Mouse (Mus musculus) cortical plate, adult 2 months (tissue): ENCODE measurements around the gene Wiz. TPM values are rescaled to one million over a fixed set of nuclear protein-coding genes. Genes with fewer than 3 reads are reported as not detected.

Experiments used
- H3K27ac ChIP-seq: fragments of 200-500 bp; 2 replicates; pipeline ENCODE4 v1.5.1; 2012; ENCODE audit warnings: low read length, control low read depth, inconsistent platforms; ENCODE audit not compliant: insufficient read depth
- H3K4me1 ChIP-seq: fragments of 200-500 bp; 2 replicates; pipeline ENCODE4 v1.6.1; 2011; ENCODE audit warnings: low read length; ENCODE audit not compliant: control insufficient read depth, insufficient read depth
- H3K4me3 ChIP-seq: fragments of 200-500 bp; 2 replicates; pipeline ENCODE4 v1.5.1; 2011; ENCODE audit warnings: mild to moderate bottlenecking, low read length, control low read depth; ENCODE audit not compliant: insufficient read depth
- CTCF ChIP-seq: fragments of 200-500 bp; IDR thresholded peaks from 2 replicates; pipeline ENCODE4 v1.5.1; 2011; ENCODE audit warnings: mild to moderate bottlenecking, control low read depth, low read length; ENCODE audit not compliant: insufficient read depth; ENCODE audit errors: extremely low read depth
- POLR2A ChIP-seq: fragments of 200-500 bp; IDR thresholded peaks from 2 replicates; pipeline ENCODE4 v1.6.1; 2011; ENCODE audit warnings: mild to moderate bottlenecking, low read length, control low read depth; ENCODE audit not compliant: insufficient read depth; ENCODE audit errors: extremely low read depth
- polyA plus RNA-seq: library from polyadenylated mRNA; depleted of rRNA; stranded (reverse); fragments of >200 nt; gene quantifications from 2 replicates; pipeline ENCODE4 v1.2.3, GENCODE M21; 2012

The Wiz gene
- polyA plus RNA-seq, 1 experiment: 36.9 TPM

DNA sequence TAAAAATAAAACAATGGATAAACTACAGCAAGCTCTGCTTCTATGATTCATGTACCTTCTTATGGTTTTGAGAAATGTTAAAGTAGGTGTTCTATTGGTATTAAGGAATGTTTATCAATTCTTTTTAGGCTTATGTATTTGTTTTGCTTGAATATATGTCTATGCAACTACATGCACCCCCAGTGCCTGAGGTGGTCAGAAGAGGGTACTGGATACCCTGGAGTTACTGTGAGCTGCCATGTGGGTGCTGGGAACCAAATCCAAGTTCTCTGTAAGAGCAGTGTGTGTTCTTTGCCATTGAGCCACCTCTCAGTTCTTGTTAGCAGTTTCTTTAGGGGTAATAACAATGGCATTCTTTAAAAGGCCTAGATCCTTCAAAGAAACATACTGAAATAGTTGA, 37.5 kb downstream of the Wiz start:
- Histone ChIP-seq H3K27ac (no peak overlapping the region), H3K4me3 (no peak overlapping the region), H3K4me1 (peaks cover 4% of the 10 kb centered on the region; the same call in 1 of the 2 replicates)
- no peak for TF ChIP-seq POLR2A
- TF ChIP-seq CTCF: no peak

DNA sequence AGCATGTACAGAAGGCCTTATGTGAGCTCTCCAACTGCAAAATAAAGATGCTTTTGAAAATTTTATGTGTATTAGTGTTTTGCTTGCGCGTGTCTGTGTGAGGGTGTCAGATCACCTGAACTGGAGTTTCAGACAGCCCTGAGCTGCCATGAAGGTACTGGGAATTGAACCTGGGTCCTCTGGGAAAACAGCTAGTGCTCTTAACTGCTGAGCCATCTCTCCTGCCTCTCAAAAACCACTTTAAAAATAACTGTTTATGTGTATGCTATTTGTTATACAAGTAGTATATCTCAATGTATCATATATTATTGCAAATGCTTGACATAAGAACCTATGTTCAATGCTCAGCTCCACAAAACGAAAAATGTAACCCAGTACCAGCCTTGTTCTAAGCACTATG, 38.0 kb downstream of the Wiz start:
- no peak for TF ChIP-seq CTCF
- no peak for TF ChIP-seq POLR2A
- H3K4me3 ChIP-seq: no peak overlapping the region
- H3K27ac ChIP-seq: no peak overlapping the region
- peaks cover 4% of the 10 kb centered on the region; the same call in 1 of the 2 replicates for H3K4me1 ChIP-seq

DNA sequence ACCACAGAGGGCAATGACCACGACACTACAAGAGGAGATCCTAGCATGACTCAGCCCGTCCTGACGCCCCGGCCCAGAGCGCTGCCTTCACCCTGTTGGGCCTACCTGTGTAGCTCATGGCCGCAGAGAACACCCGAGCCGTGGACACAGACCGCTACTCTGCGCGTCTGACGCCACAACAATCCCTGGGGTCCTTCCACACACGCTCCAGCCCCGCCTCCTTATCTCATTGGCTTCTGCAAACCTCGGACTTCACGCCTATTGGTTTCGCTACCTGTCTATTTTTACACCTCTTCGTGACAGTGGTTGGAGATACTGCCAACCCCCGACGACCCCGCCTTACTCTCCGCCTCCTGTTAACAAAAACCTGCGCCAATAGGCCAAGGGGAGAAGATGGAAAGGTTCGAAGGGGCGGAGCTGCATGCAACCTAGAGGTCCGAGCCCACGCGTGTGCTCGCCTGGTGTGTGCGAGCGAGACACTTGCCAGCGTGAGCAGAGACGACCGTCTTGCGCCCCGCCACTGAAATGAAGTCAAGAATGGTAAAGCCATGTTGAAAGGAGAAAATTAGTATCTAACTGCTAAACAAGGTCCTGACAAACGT, 38.8 kb downstream of the Wiz start, which contains the start of gene Akap8l:
Akap8l (minus strand) TSS at position 226 of the 602 bp plus-strand sequence.
- H3K4me3 ChIP-seq: peak within 1 kb of the TSS; percentile 89
- peaks cover 4% of the 10 kb centered on the region; the same call in 1 of the 2 replicates for H3K4me1 ChIP-seq
- H3K27ac ChIP-seq: peak within 1 kb of the TSS; percentile 80
- no peak for TF ChIP-seq CTCF
- TF ChIP-seq POLR2A: peak; percentile 100

DNA sequence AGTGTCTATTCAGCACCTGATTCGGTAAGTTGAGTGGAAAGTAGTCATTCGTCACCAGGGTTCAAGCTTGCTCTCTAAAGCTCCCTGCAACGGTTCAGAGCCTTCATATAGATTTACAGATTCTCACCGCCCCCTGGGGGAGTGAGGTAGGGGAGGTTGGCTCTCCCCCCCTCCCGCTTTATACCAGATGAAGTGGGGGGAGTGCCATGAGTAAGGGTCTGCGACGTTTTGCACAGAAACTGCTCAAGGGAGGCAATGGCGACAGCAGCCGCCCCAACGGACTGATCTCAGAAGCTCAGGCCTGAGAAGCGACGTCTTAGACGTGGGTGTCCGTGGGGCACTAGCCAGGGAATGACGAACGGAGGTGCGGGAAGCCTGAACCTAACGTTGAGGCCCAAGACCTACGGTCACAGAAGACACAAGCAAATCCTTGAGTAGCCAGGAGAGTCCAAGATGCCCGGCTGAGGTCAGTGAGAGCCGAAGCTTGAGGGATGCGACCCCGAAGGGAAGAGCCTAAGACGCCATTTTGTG, 39.3 kb downstream of the Wiz start:
- peak overlapping the region; percentile 80 for H3K27ac ChIP-seq
- TF ChIP-seq CTCF (no peak), POLR2A (no peak)
- H3K4me3 ChIP-seq: peak overlapping the region; percentile 89
- peaks cover 4% of the 10 kb centered on the region; the same call in 1 of the 2 replicates for H3K4me1 ChIP-seq

DNA sequence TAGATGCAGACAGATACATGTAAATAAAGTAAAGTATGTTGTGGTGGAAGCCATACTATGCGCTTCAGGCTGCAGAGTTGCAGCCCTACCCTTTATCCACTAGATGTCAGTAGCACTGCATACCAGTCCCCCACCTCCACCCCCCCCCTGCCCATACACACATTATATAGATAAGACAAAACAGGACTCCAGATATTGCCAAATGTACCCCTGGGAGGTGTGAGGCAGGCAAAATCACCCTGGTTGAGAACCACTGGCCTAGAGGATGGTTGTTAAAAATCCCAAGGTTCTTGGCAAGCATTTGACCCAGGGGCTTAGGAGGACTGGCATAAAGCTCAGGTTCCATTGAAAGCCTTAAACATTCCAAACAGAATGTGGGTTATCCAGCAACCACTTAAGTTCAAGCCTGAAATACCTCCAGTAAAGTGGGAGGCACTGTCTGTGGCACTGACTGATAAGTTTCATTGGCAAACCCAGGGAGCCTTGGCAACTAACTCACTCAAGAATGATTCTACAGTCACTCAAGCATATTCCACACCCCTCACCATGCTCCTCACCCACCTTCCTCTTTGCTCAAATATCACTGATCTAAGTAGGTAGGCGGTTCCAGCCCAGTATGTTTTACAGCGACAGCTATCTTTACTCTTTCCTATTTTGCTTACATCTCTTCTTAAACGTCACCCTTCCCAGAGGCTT, 40.1 kb downstream of the Wiz start:
- H3K27ac ChIP-seq: no peak overlapping the region
- TF ChIP-seq POLR2A (0 out of 2 replicates have a peak, but pooled peaks have one; percentile 59), CTCF (peak; percentile 76)
- peak overlapping the region; percentile 89 for H3K4me3 ChIP-seq
- peaks cover 4% of the 10 kb centered on the region; the same call in 1 of the 2 replicates for H3K4me1 ChIP-seq

DNA sequence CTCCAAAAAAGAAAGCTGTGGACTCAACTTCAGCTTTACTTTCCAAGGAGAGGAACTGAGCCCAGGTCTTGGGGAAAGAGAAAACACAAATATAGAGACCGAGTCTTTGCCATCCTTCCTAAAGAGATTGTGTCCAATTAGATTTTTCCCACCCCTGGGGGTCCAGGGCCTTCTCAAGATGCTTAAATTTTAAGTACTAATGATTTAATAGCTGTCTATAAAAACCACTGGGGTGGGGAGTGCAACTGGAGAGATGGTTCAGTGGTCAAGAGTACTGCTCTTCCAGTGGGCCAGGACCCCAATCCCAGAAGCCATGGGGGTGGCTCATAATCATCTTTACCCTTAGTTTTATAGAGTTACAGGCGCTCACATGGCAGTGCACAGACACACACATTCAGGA, 40.8 kb downstream of the Wiz start:
- no peak for TF ChIP-seq POLR2A
- no peak for TF ChIP-seq CTCF
- H3K27ac ChIP-seq: no peak overlapping the region
- H3K4me3 ChIP-seq: peak overlapping the region; percentile 89; the same call in 1 of the 2 replicates
- H3K4me1 ChIP-seq: peaks cover 4% of the 10 kb centered on the region; the same call in 1 of the 2 replicates

DNA sequence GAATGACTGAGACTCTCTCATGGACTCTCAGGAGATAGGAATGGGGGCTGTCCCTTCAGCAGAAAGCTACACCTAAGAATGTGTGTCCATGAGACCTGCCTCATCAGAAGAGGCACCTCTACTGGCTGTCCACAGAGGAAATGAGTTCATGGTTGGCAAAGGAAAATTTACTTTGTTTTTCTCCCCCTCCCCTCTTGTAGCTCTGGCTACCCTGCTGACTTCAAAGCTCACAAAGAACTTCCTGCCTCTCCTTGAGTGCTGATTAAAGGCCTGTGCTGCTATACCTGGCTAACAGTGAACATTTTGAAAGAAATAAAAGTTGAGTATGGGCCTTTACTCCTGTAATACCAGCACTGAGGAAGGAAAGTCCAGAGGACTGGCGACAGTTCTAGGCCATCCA, 48.1 kb downstream of the Wiz start:
- Histone ChIP-seq H3K4me3 (no peak overlapping the region), H3K27ac (no peak overlapping the region; the same call in 1 of the 2 replicates), H3K4me1 (peaks cover 1% of the 10 kb centered on the region; the same call in 1 of the 2 replicates)
- no peak for TF ChIP-seq POLR2A
- TF ChIP-seq CTCF: no peak

DNA sequence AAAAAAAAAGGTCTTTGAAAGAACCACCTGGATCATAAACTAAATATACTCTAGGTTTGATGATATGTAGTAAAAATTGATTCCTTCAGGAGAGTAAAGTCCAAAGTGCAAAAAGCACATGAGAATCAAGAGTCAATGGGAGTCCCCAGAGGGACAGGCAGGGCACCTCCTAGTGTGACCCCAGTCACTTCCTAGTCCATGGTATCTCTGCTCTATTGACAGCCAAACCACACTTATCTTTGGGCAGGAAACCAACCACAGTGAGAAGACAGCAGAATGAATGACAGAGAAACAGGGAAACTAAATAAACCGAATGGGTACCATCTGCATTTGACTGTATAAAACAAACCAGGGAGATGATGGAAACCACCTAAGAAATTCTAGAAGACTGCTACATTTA, 49.1 kb downstream of the Wiz start:
- H3K27ac ChIP-seq: no peak overlapping the region
- no peak for TF ChIP-seq CTCF
- no peak overlapping the region for H3K4me3 ChIP-seq
- peaks cover 1% of the 10 kb centered on the region; the same call in 1 of the 2 replicates for H3K4me1 ChIP-seq

DNA sequence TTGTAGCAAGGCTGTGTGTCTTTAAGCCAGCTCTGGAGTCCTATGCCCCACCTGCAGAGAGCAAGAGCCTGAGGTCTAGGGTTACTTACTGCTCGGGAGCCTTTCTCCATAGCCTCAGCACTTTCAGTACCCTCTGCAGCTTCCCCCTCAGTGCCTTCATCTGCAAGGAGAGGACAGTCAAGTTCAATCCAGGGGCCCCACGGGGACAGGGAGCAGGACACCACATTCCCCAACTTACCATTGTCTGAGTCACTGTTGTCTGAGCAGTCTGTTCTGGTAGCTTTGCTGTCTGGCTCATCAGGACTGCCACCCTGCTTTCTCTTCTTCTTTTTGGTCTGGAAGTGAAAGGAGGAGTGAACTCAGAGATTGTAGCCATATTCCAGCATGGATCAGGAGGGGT, 53.4 kb downstream of the Wiz start:
- H3K4me1 ChIP-seq: peaks cover 1% of the 10 kb centered on the region; the same call in 1 of the 2 replicates
- no peak overlapping the region for H3K4me3 ChIP-seq
- no peak for TF ChIP-seq CTCF
- no peak for TF ChIP-seq POLR2A
- H3K27ac ChIP-seq: no peak overlapping the region
